8 mouse cellular contexts compared by ENCODE assay signal in genomic region chr5:137787151-137787928, GRCm38 (mm10). TPM values are rescaled to one million over a fixed set of nuclear protein-coding genes. Genes with fewer than 3 reads are reported as not detected.
DNase-seq lines count a peak whose midpoint lies in the region; ATAC-seq lines count a peak whose summit lies in the region.

TSS of gene Mepce (minus strand) at chr5:137787655.
TSS of gene Zcwpw1 (plus strand) at chr5:137787798.

- peak within 1 kb of the TSS; percentile 99 for H3K27ac ChIP-seq in hindbrain, embryonic 16.5 days (ENCODE audit: low read depth, low read length)
- H3K27ac ChIP-seq in macrophage: peak within 1 kb of the TSS; percentile 96

- peak within 1 kb of the TSS; percentile 77 for H3K4me3 ChIP-seq in hindbrain, embryonic 16.5 days (ENCODE audit: low read length)
- H3K4me3 ChIP-seq in macrophage (ENCODE audit: inconsistent target): peak within 1 kb of the TSS; percentile 65

- no peaks in the 10 kb centered on the region for H3K9me3 ChIP-seq in hindbrain, embryonic 16.5 days (ENCODE audit: control insufficient read depth, low read length)

- peak within 1 kb of the TSS; percentile 73 for H3K4me2 ChIP-seq in hindbrain, embryonic 16.5 days (ENCODE audit: low read length)

- H3K4me1 ChIP-seq in hindbrain, embryonic 16.5 days (ENCODE audit: control insufficient read depth, insufficient read depth, low read depth, low read length): peaks cover 34% of the 10 kb centered on the region

- ATAC-seq in hindbrain, embryonic 16.5 days: peak; percentile 71

- WGBS in hindbrain, embryonic 16.5 days: under 1% methylated on average over 48 of the region's 48 CpGs
- WGBS in macrophage (ENCODE audit: missing documents): under 1% methylated on average over 48 of the region's 48 CpGs

- peaks cover 6% of the 10 kb centered on the region; the same call in 1 of the 2 replicates for H3K36me3 ChIP-seq in hindbrain, embryonic 16.5 days (ENCODE audit: control insufficient read depth, insufficient read depth, low read length)
- H3K36me3 ChIP-seq in macrophage (ENCODE audit: inconsistent target): peaks cover 10% of the 10 kb centered on the region

- H3K9ac ChIP-seq in hindbrain, embryonic 16.5 days (ENCODE audit: low read depth, low read length): peak within 1 kb of the TSS; percentile 87

- H3K27me3 ChIP-seq in hindbrain, embryonic 16.5 days (replicated peaks; ENCODE audit: control insufficient read depth, insufficient read depth, low read length): no peaks in the 10 kb centered on the region

- peaks cover 32% of the 10 kb centered on the region for H3K79me2 ChIP-seq in macrophage (ENCODE audit: inconsistent target)

- peak; percentile 95 for DNase-seq in T-cell, adult 2 months (ENCODE audit: low spot score)
- peak; percentile 97 to 98 for DNase-seq in cerebellum, postnatal 36 days
- peak; percentile 97 for DNase-seq in frontal cortex, postnatal 36 days (ENCODE audit: low spot score in 2 of 2)
- peak; percentile 95 to 96 for DNase-seq in left cerebral cortex, adult 18-20 months (ENCODE audit: low spot score in 2 of 2)
- peak; percentile 95 for DNase-seq in right cerebral cortex, adult 18-20 months
- peak; percentile 79 for DNase-seq in urinary bladder, postnatal 10 days (ENCODE audit: low spot score)

RNA-seq across cellular contexts. Expression of gene Mepce, which starts in this region (rescaled TPM):
- 11.1 and 12.2 TPM in 2 replicates for polyA plus RNA-seq in hindbrain, embryonic 16.5 days (2015; fragmentation: Nextera tagmentation; extraction: Ambion mirVana)
- 10 to 100 TPM; 39.1 to 50.2 TPM for total RNA-seq in left cerebral cortex, adult 18-20 months (2021)
- 10 to 100 TPM in 25 of 26 experiments, 1 to 10 TPM in 1; 8.4 to 35.4 (median 19.6) TPM for total RNA-seq in macrophage (2018; cell fraction: chromatin; rRNA removed)
- total RNA-seq in macrophage (2018; cell fraction: cytosol; rRNA removed): 10 to 100 TPM; 11.4 to 33.5 (median 25.0) TPM
- 10 to 100 TPM; 12.1 to 46.5 (median 30.3) TPM for total RNA-seq in macrophage (2018; cell fraction: nucleus; rRNA removed)
- 23.9 to 28.3 TPM (median 26.6 TPM) in 3 replicates for polyA plus RNA-seq in macrophage (2018)

RNA-seq across cellular contexts. Expression of gene Zcwpw1, which starts in this region (rescaled TPM):
- 11.2 and 13.5 TPM in 2 replicates for polyA plus RNA-seq in hindbrain, embryonic 16.5 days (2015; fragmentation: Nextera tagmentation; extraction: Ambion mirVana)
- 1 to 10 TPM; 5.9 to 7.6 TPM for total RNA-seq in left cerebral cortex, adult 18-20 months (2021)
- 10 to 100 TPM in 6 of 26 experiments, 1 to 10 TPM in 20; 2.9 to 15.9 (median 7.9) TPM for total RNA-seq in macrophage (2018; cell fraction: chromatin; rRNA removed)
- total RNA-seq in macrophage (2018; cell fraction: cytosol; rRNA removed): 1 to 10 TPM; 1.1 to 3.2 (median 1.7) TPM
- total RNA-seq in macrophage (2018; cell fraction: nucleus; rRNA removed): 10 to 100 TPM in 1 of 26 experiments, 1 to 10 TPM in 25; 2.1 to 12.1 (median 3.8) TPM
- polyA plus RNA-seq in macrophage (2018): 1.8 to 4.1 TPM (median 2.8 TPM) in 3 replicates

Comparison
In these comparisons a context has a peak if more than half of its experiments do, and no peak if none do; other contexts are left out.
1. Peak in every context shown above with its lines: DNase-seq, ATAC-seq, H3K4me3 ChIP-seq and H3K27ac ChIP-seq.